Mouse (Mus musculus) retina, adult 2 months (tissue): ENCODE results near the gene Gsto2.
A peak's percentile ranks its signal among the peaks of the same experiment; 100 is the strongest.
"Not testable (repeated sequence)": the region's sequence is repeated elsewhere in the genome, so short reads cannot be mapped to it uniquely, and the experiment has no call there.

ENCODE experiments used
- DNase-seq: peaks from one replicate; pipeline ENCODE4 v3.0.0-alpha.2; 2012; ENCODE audit warnings: low read depth, low spot score

Gene Gsto2

GRCm38 (mm10) chr19:47865353-47865947, at the start of gene Gsto2:
TSS of gene Gsto2 (plus strand) at chr19:47865534.
- DNase-seq: peak; percentile 87

- DNase-seq: no peak
Measured at GRCm38 (mm10) chr19:47817692-47818091, 47.6 kb upstream of the Gsto2 start.

GRCm38 (mm10) chr19:47820832-47821493, 44.4 kb upstream of the Gsto2 start:
- peak; percentile 43 for DNase-seq

GRCm38 (mm10) chr19:47821494-47821872, 43.9 kb upstream of the Gsto2 start:
- no peak for DNase-seq

GRCm38 (mm10) chr19:47822143-47822796, 43.1 kb upstream of the Gsto2 start:
- no peak for DNase-seq

- no peak for DNase-seq
Measured at GRCm38 (mm10) chr19:47824026-47824425, 41.3 kb upstream of the Gsto2 start.

- no peak for DNase-seq
Measured at GRCm38 (mm10) chr19:47829913-47830450, 35.4 kb upstream of the Gsto2 start.

- no peak for DNase-seq
Measured at GRCm38 (mm10) chr19:47831111-47831510, 34.2 kb upstream of the Gsto2 start.

- no peak for DNase-seq
Measured at GRCm38 (mm10) chr19:47832316-47832715, 33.0 kb upstream of the Gsto2 start.

- DNase-seq: no peak
Measured at GRCm38 (mm10) chr19:47834614-47835013, 30.7 kb upstream of the Gsto2 start.

GRCm38 (mm10) chr19:47835776-47836175, 29.6 kb upstream of the Gsto2 start:
- no peak for DNase-seq

- no peak for DNase-seq
Measured at GRCm38 (mm10) chr19:47836701-47837526, 28.4 kb upstream of the Gsto2 start.

- DNase-seq: no peak
Measured at GRCm38 (mm10) chr19:47837527-47837901, 27.8 kb upstream of the Gsto2 start.

- DNase-seq: not testable (repeated sequence)
Measured at GRCm38 (mm10) chr19:47841234-47841633, 24.1 kb upstream of the Gsto2 start.

- DNase-seq: no peak
Measured at GRCm38 (mm10) chr19:47849735-47850134, 15.6 kb upstream of the Gsto2 start.

GRCm38 (mm10) chr19:47852131-47852530, 13.2 kb upstream of the Gsto2 start:
- DNase-seq: not testable (repeated sequence)

- DNase-seq: no peak
Measured at GRCm38 (mm10) chr19:47853053-47853452, 12.3 kb upstream of the Gsto2 start.

GRCm38 (mm10) chr19:47853951-47854795, 11.2 kb upstream of the Gsto2 start:
- DNase-seq: no peak

GRCm38 (mm10) chr19:47854796-47855783, 10.2 kb upstream of the Gsto2 start, which contains the start of gene Gsto1:
TSS of gene Gsto1 (plus strand) at chr19:47854970.
- peak; percentile 43 for DNase-seq
